Mouse (Mus musculus) spleen, adult 2 months (tissue): ENCODE results near the gene Kif16b.

ENCODE experiments used
- CTCF ChIP-seq: fragments of 200-500 bp; IDR thresholded peaks from 2 replicates; pipeline ENCODE4 v1.5.1; 2011; ENCODE audit warnings: mild to moderate bottlenecking, inconsistent platforms; ENCODE audit not compliant: insufficient read depth, insufficient read length, insufficient replicate concordance; ENCODE audit errors: extremely low read depth
- POLR2A ChIP-seq: fragments of 200-500 bp; IDR thresholded peaks from 2 replicates; pipeline ENCODE4 v1.6.1; 2011; ENCODE audit warnings: low read depth, low read length, inconsistent platforms

- TF ChIP-seq CTCF (no peak), POLR2A (no peak)
Observed at GRCm38 (mm10) chr2:142734046-142734445, 167.3 kb downstream of the Kif16b start.
